Mouse (Mus musculus) ovary, postnatal 14 days (tissue): ENCODE measurements around the gene Rnf115.

Experiments used
- DNase-seq: peaks from one replicate; pipeline ENCODE4 v3.0.0; 2022; ENCODE audit warnings: low spot score

The Rnf115 gene

GRCm38 (mm10) chr3:96834587-96835348 is 107.3 kb downstream of the Rnf115 start:
- DNase-seq, result no peak

GRCm38 (mm10) chr3:96836414-96836813 is 109.0 kb downstream of the Rnf115 start:
- DNase-seq, result no peak

GRCm38 (mm10) chr3:96838996-96839645 is 111.7 kb downstream of the Rnf115 start:
- no peak for DNase-seq
